Mouse (Mus musculus) C2C12 (cell line): ENCODE data around the gene Kif13a.

Experiments
- CEBPB ChIP-seq: IDR thresholded peaks from one replicate; pipeline ENCODE4 v1.6.1; 2011; ENCODE audit warnings: low read depth, mild to moderate bottlenecking, control low read depth, moderate library complexity
- CTCF ChIP-seq: IDR thresholded peaks from one replicate; pipeline ENCODE4 v1.5.1; 2011; ENCODE audit not compliant: control insufficient read depth, insufficient read depth, insufficient read length
- MAX ChIP-seq: IDR thresholded peaks from one replicate; pipeline ENCODE4 v1.6.1; 2011; ENCODE audit warnings: mild to moderate bottlenecking, control low read depth
- MYOD1 ChIP-seq: IDR thresholded peaks from one replicate; pipeline ENCODE4 v1.6.1; 2011; ENCODE audit warnings: low read depth; ENCODE audit not compliant: control insufficient read depth, insufficient read length
- USF1 ChIP-seq: IDR thresholded peaks from one replicate; pipeline ENCODE4 v1.6.1; 2011; ENCODE audit warnings: low read depth, mild to moderate bottlenecking, control low read depth, moderate library complexity

DNA sequence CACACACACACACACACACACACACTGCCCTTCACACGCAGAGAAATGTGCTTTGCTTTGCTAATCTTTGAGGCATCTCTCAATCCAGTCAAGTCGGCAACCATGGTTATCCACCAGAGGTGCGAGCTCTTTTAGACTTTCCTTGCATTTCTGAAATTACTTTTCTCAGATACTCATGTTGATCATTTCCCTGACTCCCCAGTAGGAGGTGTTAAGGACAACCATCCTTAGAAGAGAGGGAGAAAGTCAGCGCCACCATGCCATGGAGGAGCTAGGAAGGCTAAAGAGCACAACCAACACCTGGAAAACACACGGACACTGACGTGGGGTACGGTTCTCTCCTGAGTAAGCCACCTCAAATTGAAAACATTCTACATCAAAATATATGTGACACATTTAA is 46.9 kb upstream of the Kif13a start:
- no peak for TF ChIP-seq CTCF
- no peak for TF ChIP-seq USF1
- no peak for TF ChIP-seq MYOD1
- TF ChIP-seq MAX = no peak
- TF ChIP-seq CEBPB = no peak
